Comparison of ENCODE assay signal across 29 mouse cellular contexts in genomic region chr5:114032161-114032763, GRCm38 (mm10). TPM values are rescaled to one million over a fixed set of nuclear protein-coding genes. Genes with fewer than 3 reads are reported as not detected.
A peak's percentile ranks its signal among the peaks of the same experiment; 100 is the strongest.
DNase-seq lines count a peak whose midpoint lies in the region; ATAC-seq and TF ChIP-seq lines count a peak whose summit lies in the region.
"Had no signal": no experiment of that assay in that cellular context is flagged by ENCODE, and none has a peak within 500 bp of the region (broad histone marks: within the 10 kb centered on the region; RNA-seq: fewer than 3 reads in every experiment).

No protein-coding gene starts in this region.

- H3K4me1 ChIP-seq in ES-E14 (ENCODE audit: control insufficient read depth in 2 of 2, insufficient read depth in 2 of 2, low read length in 2 of 2, poor library complexity in 1 of 2) = peaks cover 3 to 12% of the 10 kb centered on the region in 2 experiments; a peak in 3 of 4 replicates
- H3K4me1 ChIP-seq in hindbrain, embryonic 16.5 days (ENCODE audit: control insufficient read depth, insufficient read depth, low read depth, low read length) = no peaks in the 10 kb centered on the region
- H3K4me1 ChIP-seq: embryonic facial prominence, embryonic 15.5 days had no signal

- H3K9ac ChIP-seq in ES-E14 (ENCODE audit: insufficient read depth, low read depth, low read length, poor library complexity, severe bottlenecking) = no peak overlapping the region
- no peak overlapping the region for H3K9ac ChIP-seq in hindbrain, embryonic 16.5 days (ENCODE audit: low read depth, low read length)
- H3K9ac ChIP-seq: embryonic facial prominence, embryonic 13.5 days; embryonic facial prominence, embryonic 15.5 days; forebrain, embryonic 12.5 days had no signal

- no peak for ATAC-seq in hindbrain, embryonic 16.5 days
- ATAC-seq: forebrain, embryonic 14.5 days; forebrain, embryonic 16.5 days had no signal

- WGBS in hindbrain, embryonic 16.5 days = 84% methylated on average over 3 of the region's 3 CpGs

- no peaks in the 10 kb centered on the region for H3K9me3 ChIP-seq in ES-E14 (ENCODE audit: control insufficient read depth, insufficient read depth, low read depth, low read length)
- no peaks in the 10 kb centered on the region for H3K9me3 ChIP-seq in hindbrain, embryonic 16.5 days (ENCODE audit: control insufficient read depth, low read length)
- H3K9me3 ChIP-seq: embryonic facial prominence, embryonic 13.5 days; embryonic facial prominence, embryonic 15.5 days; forebrain, embryonic 12.5 days had no signal

- H3K4me3 ChIP-seq in ES-E14 (ENCODE audit: insufficient read depth in 1 of 2, low read depth in 1 of 2, low read length in 2 of 2, poor library complexity in 1 of 2, severe bottlenecking in 1 of 2) = no peak overlapping the region
- no peak overlapping the region for H3K4me3 ChIP-seq in hindbrain, embryonic 16.5 days (ENCODE audit: low read length)
- H3K4me3 ChIP-seq: embryonic facial prominence, embryonic 13.5 days; embryonic facial prominence, embryonic 15.5 days; erythroblast, embryonic 14.5 days; forebrain, embryonic 10.5 days; forebrain, embryonic 12.5 days had no signal

- in situ Hi-C loops in ES-E14 (cut with MboI; ENCODE audit: low sequenced_read_pairs in 2 of 2, unreplicated experiment in 2 of 2) = no loop called here

- H3K4me2 ChIP-seq in hindbrain, embryonic 16.5 days (ENCODE audit: low read length) = no peak overlapping the region
- H3K4me2 ChIP-seq: embryonic facial prominence, embryonic 13.5 days; embryonic facial prominence, embryonic 15.5 days; forebrain, embryonic 12.5 days had no signal

- 0 out of 2 replicates have a peak overlapping the region, but pooled peaks have one; percentile 26 for H3K27ac ChIP-seq in ES-E14 (ENCODE audit: insufficient read depth, low read depth, low read length, poor library complexity, severe bottlenecking)
- H3K27ac ChIP-seq in hindbrain, embryonic 16.5 days (ENCODE audit: low read depth, low read length) = no peak overlapping the region
- H3K27ac ChIP-seq: embryonic facial prominence, embryonic 13.5 days; embryonic facial prominence, embryonic 15.5 days; forebrain, embryonic 10.5 days; forebrain, embryonic 12.5 days had no signal

- DNase-seq in kidney, adult 9 months = peak; percentile 53
- DNase-seq in kidney, adult 8-10 months = no peak
- DNase-seq in ES-CJ7 (ENCODE audit: low read depth, low spot score) (peak; percentile 63), ES-E14 (ENCODE audit: low read depth, low spot score) (no peak), ZHBTc4 (ENCODE audit: low read depth, low spot score) (peak; percentile 64)
- DNase-seq in heart, adult 8-10 months (ENCODE audit: low spot score) = no peak
- DNase-seq: adrenal gland, adult 2 months; adrenal gland, postnatal 10 days; adrenal gland, postnatal 25 days; cerebellum, adult 11 months; cerebellum, adult 18-20 months; cerebellum, adult 8-10 months; cerebellum, adult 9-11 months; cerebellum, postnatal 14 days; cerebellum, postnatal 36 days; embryo, embryonic 11 days had no signal

- no peaks in the 10 kb centered on the region for H3K27me3 ChIP-seq in hindbrain, embryonic 16.5 days (replicated peaks; ENCODE audit: control insufficient read depth, insufficient read depth, low read length)
- H3K27me3 ChIP-seq: embryonic facial prominence, embryonic 13.5 days; embryonic facial prominence, embryonic 15.5 days; forebrain, embryonic 12.5 days had no signal

- H3K36me3 ChIP-seq in ES-E14 (ENCODE audit: control insufficient read depth, insufficient read depth, low read length, poor library complexity, severe bottlenecking) = no peaks in the 10 kb centered on the region
- peaks cover 11% of the 10 kb centered on the region for H3K36me3 ChIP-seq in hindbrain, embryonic 16.5 days (ENCODE audit: control insufficient read depth, insufficient read depth, low read length)
- H3K36me3 ChIP-seq: embryonic facial prominence, embryonic 13.5 days; embryonic facial prominence, embryonic 15.5 days; forebrain, embryonic 10.5 days had no signal

TF ChIP-seq in ES-E14, 5 proteins besides CTCF, POLR2A, EP300 and RAD21:
- TF ChIP-seq CHD2 (IDR thresholded peaks at IDR 0.05; ENCODE audit: low read depth, low read length) (no peak), HCFC1 (IDR thresholded peaks at IDR 0.05; ENCODE audit: borderline replicate concordance, insufficient read depth, low read length) (no peak), ZNF384 (IDR thresholded peaks at IDR 0.05; ENCODE audit: low read depth, low read length) (no peak), ZC3H11A (IDR thresholded peaks at IDR 0.05; ENCODE audit: borderline replicate concordance, low read depth, low read length) (no peak), MAFK (IDR thresholded peaks at IDR 0.05; ENCODE audit: insufficient read depth, low read depth, low read length) (no peak)

RNA-seq across cellular contexts. Expression of gene Dao, which starts 28.8 kb away (rescaled TPM):
- 0.16 and 0.18 TPM in 2 replicates for total RNA-seq in ES-E14 (2012; rRNA removed)
- not detected in 2 replicates for polyA plus RNA-seq in hindbrain, embryonic 16.5 days (2015; fragmentation: Nextera tagmentation; extraction: Ambion mirVana)
- total RNA-seq in heart, adult 8-10 months (2022) = not detected
- total RNA-seq: adrenal gland, adult 2 months; adrenal gland, postnatal 10 days; adrenal gland, postnatal 25 days; common myeloid progenitor, adult 5-6 weeks; MEL had no signal
- polyA plus RNA-seq: adrenal gland, adult 2 months; brain, embryonic 14.5 days; C2C12; embryonic facial prominence, embryonic 11.5 days; embryonic facial prominence, embryonic 13.5 days; embryonic facial prominence, embryonic 15.5 days; erythroblast, embryonic 14.5 days; forebrain, embryonic 10.5 days; forebrain, embryonic 12.5 days; forebrain, embryonic 14.5 days; forebrain, embryonic 16.5 days had no signal

RNA-seq across cellular contexts. Expression of gene Usp30, which starts 33.0 kb away (rescaled TPM):
- 15.8 and 21.4 TPM in 2 replicates for total RNA-seq in ES-E14 (2012; rRNA removed)
- polyA plus RNA-seq in hindbrain, embryonic 16.5 days (2015; fragmentation: Nextera tagmentation; extraction: Ambion mirVana) = 18.6 and 20.7 TPM in 2 replicates
- total RNA-seq in heart, adult 8-10 months (2022) = 10 to 100 TPM in 3 of 4 experiments, 1 to 10 TPM in 1; 9.6 to 13.2 (median 12.0) TPM

RNA-seq across cellular contexts. Expression of gene Ssh1, which starts 38.6 kb away (rescaled TPM):
- 11.8 and 13.4 TPM in 2 replicates for total RNA-seq in ES-E14 (2012; rRNA removed)
- 9.6 and 13.2 TPM in 2 replicates for polyA plus RNA-seq in hindbrain, embryonic 16.5 days (2015; fragmentation: Nextera tagmentation; extraction: Ambion mirVana)
- total RNA-seq in heart, adult 8-10 months (2022) = 10 to 100 TPM; 12.3 to 16.8 (median 13.4) TPM

RNA-seq across cellular contexts. Expression of gene Svop, which starts 59.1 kb away (rescaled TPM):
- total RNA-seq in ES-E14 (2012; rRNA removed) = 3.3 and 4.9 TPM in 2 replicates
- polyA plus RNA-seq in hindbrain, embryonic 16.5 days (2015; fragmentation: Nextera tagmentation; extraction: Ambion mirVana) = 97.2 and 98.7 TPM in 2 replicates
- total RNA-seq in heart, adult 8-10 months (2022) = not detected
- total RNA-seq: common myeloid progenitor, adult 5-6 weeks; MEL had no signal
- polyA plus RNA-seq: erythroblast, embryonic 14.5 days had no signal

Comparison
In these comparisons a context has a peak if more than half of its experiments do, and no peak if none do; other contexts are left out.
1. DNase-seq: peak in kidney, adult 9 months (single experiment), ES-CJ7 (single experiment) and ZHBTc4 (single experiment); none in kidney, adult 8-10 months (0 of 2), ES-E14 (single experiment) and heart, adult 8-10 months (single experiment).